Mouse (Mus musculus): ENCODE measurements around the gene Col5a3. TPM values are rescaled to one million over a fixed set of nuclear protein-coding genes. Genes with fewer than 3 reads are reported as not detected.
A peak's percentile ranks its signal among the peaks of the same experiment; 100 is the strongest.

The Col5a3 gene
- polyA plus RNA-seq, 1 experiment from 2014 or later, result 2.4 TPM

- Histone ChIP-seq H3K36me3 (ENCODE audit: control insufficient read depth, insufficient read depth, low read length) (no peaks in the 10 kb centered on the region), H3K4me2 (replicated peaks; ENCODE audit: low read depth) (no peak overlapping the region), H3K27ac (replicated peaks) (no peak overlapping the region), H3K4me3 (ENCODE audit: low read depth, low read length) (no peak overlapping the region), H3K4me1 (replicated peaks; ENCODE audit: control insufficient read depth, insufficient read depth) (no peaks in the 10 kb centered on the region), H3K9ac (ENCODE audit: low read length) (no peak overlapping the region), H3K27me3 (ENCODE audit: control insufficient read depth, insufficient read depth, low read length) (no peaks in the 10 kb centered on the region), H3K9me3 (ENCODE audit: control insufficient read depth, low read length) (no peaks in the 10 kb centered on the region)
- TF ChIP-seq EP300 (optimal IDR thresholded peaks at IDR 0.05), result no peak
- TF ChIP-seq CTCF (IDR thresholded peaks at IDR 0.05; ENCODE audit: low read depth), result no peak
- 86% methylated on average over 2 of the region's 2 CpGs for WGBS
- ATAC-seq (ENCODE audit: low FRiP score, low TSS enrichment) (no peak), DNase-seq (ENCODE audit: low spot score) (no peak)
These were observed 49.6 kb downstream of the Col5a3 start for GRCm38 (mm10) chr9:20765274-20765673.

- no peaks in the 10 kb centered on the region for H3K36me3 ChIP-seq (ENCODE audit: control insufficient read depth, insufficient read depth, low read length)
- no peak for DNase-seq (ENCODE audit: low spot score)
- H3K27ac ChIP-seq (replicated peaks), result no peak overlapping the region
- no peak overlapping the region for H3K4me3 ChIP-seq (ENCODE audit: low read depth, low read length)
- TF ChIP-seq EP300 (optimal IDR thresholded peaks at IDR 0.05) (no peak), CTCF (IDR thresholded peaks at IDR 0.05; ENCODE audit: low read depth) (no peak)
- no peak overlapping the region for H3K9ac ChIP-seq (ENCODE audit: low read length)
- ATAC-seq (ENCODE audit: low FRiP score, low TSS enrichment), result no peak
- H3K4me2 ChIP-seq (replicated peaks; ENCODE audit: low read depth), result no peak overlapping the region
- H3K9me3 ChIP-seq (ENCODE audit: control insufficient read depth, low read length), result no peaks in the 10 kb centered on the region
- WGBS, result 50% methylated on average over 1 of the region's 1 CpGs
- no peaks in the 10 kb centered on the region for H3K4me1 ChIP-seq (replicated peaks; ENCODE audit: control insufficient read depth, insufficient read depth)
- H3K27me3 ChIP-seq (ENCODE audit: control insufficient read depth, insufficient read depth, low read length), result no peaks in the 10 kb centered on the region
These were observed 51.8 kb downstream of the Col5a3 start for GRCm38 (mm10) chr9:20763099-20763498.

GRCm38 (mm10) chr9:20762197-20762961 is 52.5 kb downstream of the Col5a3 start:
- Histone ChIP-seq H3K4me2 (replicated peaks; ENCODE audit: low read depth) (no peak overlapping the region), H3K9ac (ENCODE audit: low read length) (no peak overlapping the region), H3K27ac (replicated peaks) (no peak overlapping the region), H3K4me1 (replicated peaks; ENCODE audit: control insufficient read depth, insufficient read depth) (no peaks in the 10 kb centered on the region), H3K4me3 (ENCODE audit: low read depth, low read length) (no peak overlapping the region), H3K9me3 (ENCODE audit: control insufficient read depth, low read length) (no peaks in the 10 kb centered on the region), H3K27me3 (ENCODE audit: control insufficient read depth, insufficient read depth, low read length) (no peaks in the 10 kb centered on the region), H3K36me3 (ENCODE audit: control insufficient read depth, insufficient read depth, low read length) (no peaks in the 10 kb centered on the region)
- TF ChIP-seq CTCF (IDR thresholded peaks at IDR 0.05; ENCODE audit: low read depth) (no peak), EP300 (optimal IDR thresholded peaks at IDR 0.05) (no peak)
- no peak for ATAC-seq (ENCODE audit: low FRiP score, low TSS enrichment)
- 50% methylated on average over 7 of the region's 7 CpGs for WGBS
- no peak for DNase-seq (ENCODE audit: low spot score)

- WGBS, result 64% methylated on average over 3 of the region's 3 CpGs
- Histone ChIP-seq H3K27ac (replicated peaks) (no peak overlapping the region), H3K9me3 (ENCODE audit: control insufficient read depth, low read length) (no peaks in the 10 kb centered on the region), H3K36me3 (ENCODE audit: control insufficient read depth, insufficient read depth, low read length) (no peaks in the 10 kb centered on the region), H3K4me3 (ENCODE audit: low read depth, low read length) (no peak overlapping the region), H3K9ac (ENCODE audit: low read length) (no peak overlapping the region), H3K4me1 (replicated peaks; ENCODE audit: control insufficient read depth, insufficient read depth) (no peaks in the 10 kb centered on the region), H3K4me2 (replicated peaks; ENCODE audit: low read depth) (no peak overlapping the region), H3K27me3 (ENCODE audit: control insufficient read depth, insufficient read depth, low read length) (no peaks in the 10 kb centered on the region)
- no peak for ATAC-seq (ENCODE audit: low FRiP score, low TSS enrichment)
- no peak for TF ChIP-seq CTCF (IDR thresholded peaks at IDR 0.05; ENCODE audit: low read depth)
- no peak for TF ChIP-seq EP300 (optimal IDR thresholded peaks at IDR 0.05)
- no peak for DNase-seq (ENCODE audit: low spot score)
These were observed 53.5 kb downstream of the Col5a3 start for GRCm38 (mm10) chr9:20761388-20761787.

GRCm38 (mm10) chr9:20760813-20761212 is 54.1 kb downstream of the Col5a3 start:
- DNase-seq (ENCODE audit: low spot score), result peak; percentile 56

GRCm38 (mm10) chr9:20758896-20759295 is 56.0 kb downstream of the Col5a3 start:
- Histone ChIP-seq H3K36me3 (ENCODE audit: control insufficient read depth, insufficient read depth, low read length) (no peaks in the 10 kb centered on the region), H3K9me3 (ENCODE audit: control insufficient read depth, low read length) (no peaks in the 10 kb centered on the region), H3K27me3 (ENCODE audit: control insufficient read depth, insufficient read depth, low read length) (no peaks in the 10 kb centered on the region), H3K27ac (replicated peaks) (no peak overlapping the region), H3K4me3 (ENCODE audit: low read depth, low read length) (no peak overlapping the region), H3K4me1 (replicated peaks; ENCODE audit: control insufficient read depth, insufficient read depth) (no peaks in the 10 kb centered on the region), H3K9ac (ENCODE audit: low read length) (no peak overlapping the region), H3K4me2 (replicated peaks; ENCODE audit: low read depth) (no peak overlapping the region)
- no peak for TF ChIP-seq EP300 (optimal IDR thresholded peaks at IDR 0.05)
- TF ChIP-seq CTCF (IDR thresholded peaks at IDR 0.05; ENCODE audit: low read depth), result no peak
- 80% methylated on average over 6 of the region's 6 CpGs for WGBS
- DNase-seq (ENCODE audit: low spot score) (no peak), ATAC-seq (ENCODE audit: low FRiP score, low TSS enrichment) (no peak)

More at GRCm38 (mm10) chr9:20760813-20761212, 54.1 kb downstream of the Col5a3 start:
- H3K9me3 ChIP-seq (ENCODE audit: control insufficient read depth, low read length), result no peaks in the 10 kb centered on the region
- 45% methylated on average over 12 of the region's 12 CpGs for WGBS
- H3K4me1 ChIP-seq (replicated peaks; ENCODE audit: control insufficient read depth, insufficient read depth), result no peaks in the 10 kb centered on the region
- H3K4me2 ChIP-seq (replicated peaks; ENCODE audit: low read depth), result no peak overlapping the region
- H3K27ac ChIP-seq (replicated peaks), result no peak overlapping the region
- H3K36me3 ChIP-seq (ENCODE audit: control insufficient read depth, insufficient read depth, low read length), result no peaks in the 10 kb centered on the region
- ATAC-seq (ENCODE audit: low FRiP score, low TSS enrichment), result peak; percentile 88
- TF ChIP-seq EP300 (optimal IDR thresholded peaks at IDR 0.05) (no peak), CTCF (IDR thresholded peaks at IDR 0.05; ENCODE audit: low read depth) (no peak)
- H3K4me3 ChIP-seq (ENCODE audit: low read depth, low read length), result no peak overlapping the region
- no peaks in the 10 kb centered on the region for H3K27me3 ChIP-seq (ENCODE audit: control insufficient read depth, insufficient read depth, low read length)
- no peak overlapping the region for H3K9ac ChIP-seq (ENCODE audit: low read length)

Data from stomach, postnatal 0 days (tissue).